Mouse (Mus musculus): ENCODE results near the gene Brk1. TPM values are rescaled to one million over a fixed set of nuclear protein-coding genes. Genes with fewer than 3 reads are reported as not detected.

Brk1 gene
- total and polyA plus RNA-seq, 3 experiments: 147 to 161 TPM; not detected in 1

DNA sequence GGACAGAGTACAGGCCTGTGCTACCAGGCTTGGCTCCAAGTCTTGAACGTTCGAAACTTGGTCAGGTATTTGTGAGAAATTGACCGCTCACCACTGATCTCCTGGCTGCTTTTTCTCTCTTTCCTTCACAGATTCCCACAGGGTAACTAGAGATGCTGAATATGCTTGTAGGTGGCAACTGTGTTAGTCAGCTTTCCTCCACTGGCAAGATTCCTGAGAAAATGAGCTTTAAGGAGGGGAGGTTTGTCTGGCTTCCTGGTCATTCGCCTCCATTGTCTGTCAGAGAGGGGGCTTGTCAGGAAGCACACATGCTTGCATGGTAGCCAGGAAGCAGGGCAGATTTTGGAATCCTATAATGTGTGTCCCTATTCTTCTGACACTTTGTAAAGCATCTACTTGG, 21.5 kb upstream of the Brk1 start:
- Histone ChIP-seq H3K36me3 (ENCODE audit: control insufficient read depth in 1 of 2, insufficient read depth in 2 of 2, low read length in 2 of 2) (peaks cover 0 to 2% of the 10 kb centered on the region in 2 experiments; a peak in 1 of 4 replicates), H3K9ac (ENCODE audit: control insufficient read depth, low read depth, low read length, poor library complexity, severe bottlenecking) (no peak overlapping the region), H3K27me3 (ENCODE audit: control insufficient read depth in 1 of 2, insufficient read depth in 2 of 2, low read length in 2 of 2) (no peaks in the 10 kb centered on the region), H3K4me3 (ENCODE audit: control insufficient read depth in 1 of 2, insufficient read depth in 1 of 2, low read depth in 2 of 2, low read length in 2 of 2) (no peak overlapping the region), H3K27ac (ENCODE audit: control insufficient read depth, low read depth, low read length) (no peak overlapping the region), H3K79me2 (ENCODE audit: control insufficient read depth, insufficient read depth, low read length, poor library complexity) (no peaks in the 10 kb centered on the region), H3K4me1 (ENCODE audit: control insufficient read depth in 1 of 2, insufficient read depth in 2 of 2, low read length in 2 of 2) (no peaks in the 10 kb centered on the region), H3K9me3 (replicated peaks; ENCODE audit: insufficient read depth, low read length) (no peaks in the 10 kb centered on the region)
- TF ChIP-seq RCOR1 (IDR thresholded peaks at IDR 0.05; ENCODE audit: low read depth, low read length) (no peak), POLR2AphosphoS2 (IDR thresholded peaks at IDR 0.05; ENCODE audit: low read length) (no peak), CHD2 (IDR thresholded peaks at IDR 0.05; ENCODE audit: low read length) (no peak), GABPA (IDR thresholded peaks at IDR 0.05; ENCODE audit: low read depth, low read length) (no peak), BHLHE40 (IDR thresholded peaks at IDR 0.05; ENCODE audit: borderline replicate concordance, low read depth, low read length) (no peak), ZMIZ1 (IDR thresholded peaks at IDR 0.05; ENCODE audit: low read depth, low read length) (no peak), MAX (IDR thresholded peaks at IDR 0.05; ENCODE audit: low read length) (no peak), GATA1 (IDR thresholded peaks at IDR 0.05; ENCODE audit: low read depth, low read length) (no peak), MAZ (IDR thresholded peaks at IDR 0.05; ENCODE audit: low read depth, low read length) (no peak), MYC (IDR thresholded peaks at IDR 0.05; ENCODE audit: low read depth, low read length) (no peak), EP300 (IDR thresholded peaks at IDR 0.05; ENCODE audit: low read depth in 1 of 2, low read length in 2 of 2) (no peak), POLR2A (IDR thresholded peaks at IDR 0.05; ENCODE audit: control insufficient read depth in 1 of 2, insufficient read depth in 1 of 2, low read depth in 1 of 2, low read length in 2 of 2, poor library complexity in 1 of 2) (no peak), SMC3 (IDR thresholded peaks at IDR 0.05; ENCODE audit: low read depth, low read length) (no peak), TBP (IDR thresholded peaks at IDR 0.05; ENCODE audit: low read depth, low read length) (no peak)
- DNase-seq (ENCODE audit: low read depth, low spot score): no peak

DNA sequence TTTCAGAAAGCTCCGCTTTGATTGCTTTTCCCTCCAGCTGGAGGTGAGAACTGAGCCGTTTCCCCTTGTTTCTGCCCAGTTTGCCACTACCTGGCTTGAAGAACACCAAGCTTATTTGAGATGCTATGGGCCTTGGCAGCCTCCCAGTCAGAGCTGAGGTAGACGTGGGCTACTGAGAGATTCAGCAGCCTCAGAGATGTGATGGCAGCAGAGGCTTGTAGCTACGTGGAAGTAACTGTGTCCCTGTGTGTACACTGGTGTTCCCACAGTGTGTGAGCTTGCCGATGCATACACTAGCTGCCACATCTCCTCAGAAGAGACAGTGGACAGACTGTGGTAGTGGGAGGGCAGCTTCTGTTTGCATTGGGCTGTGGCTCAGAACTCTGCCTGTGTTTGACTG, 19.5 kb upstream of the Brk1 start:
- H3K4me3 ChIP-seq (ENCODE audit: control insufficient read depth in 1 of 2, insufficient read depth in 1 of 2, low read depth in 2 of 2, low read length in 2 of 2): no peak overlapping the region
- no peaks in the 10 kb centered on the region for H3K79me2 ChIP-seq (ENCODE audit: control insufficient read depth, insufficient read depth, low read length, poor library complexity)
- no peaks in the 10 kb centered on the region for H3K9me3 ChIP-seq (replicated peaks; ENCODE audit: insufficient read depth, low read length)
- no peak overlapping the region for H3K27ac ChIP-seq (ENCODE audit: control insufficient read depth, low read depth, low read length)
- H3K9ac ChIP-seq (ENCODE audit: control insufficient read depth, low read depth, low read length, poor library complexity, severe bottlenecking): no peak overlapping the region
- H3K4me1 ChIP-seq (ENCODE audit: control insufficient read depth in 1 of 2, insufficient read depth in 2 of 2, low read length in 2 of 2): no peaks in the 10 kb centered on the region
- H3K27me3 ChIP-seq (ENCODE audit: control insufficient read depth in 1 of 2, insufficient read depth in 2 of 2, low read length in 2 of 2): no peaks in the 10 kb centered on the region
- no peak for TF ChIP-seq POLR2AphosphoS2 (IDR thresholded peaks at IDR 0.05; ENCODE audit: low read length)
- no peak for TF ChIP-seq HCFC1 (IDR thresholded peaks at IDR 0.05; ENCODE audit: low read depth, low read length)
- no peak for TF ChIP-seq CTCF (IDR thresholded peaks at IDR 0.05 in 2 of 3, conservative IDR thresholded peaks at IDR 0.05 in 1 of 3; ENCODE audit: control insufficient read depth in 1 of 3, insufficient read depth in 1 of 3, low read depth in 2 of 3, low read length in 3 of 3, poor library complexity in 1 of 3, severe bottlenecking in 1 of 3)
- TF ChIP-seq CHD1 (IDR thresholded peaks at IDR 0.05; ENCODE audit: low read depth, low read length): no peak
- TF ChIP-seq ZC3H11A (IDR thresholded peaks at IDR 0.05; ENCODE audit: low read depth, low read length): no peak
- no peak for TF ChIP-seq MEF2A (IDR thresholded peaks at IDR 0.05; ENCODE audit: extremely low read depth, insufficient replicate concordance, low read depth, low read length, poor library complexity, severe bottlenecking)
- no peak for TF ChIP-seq KAT2A (conservative IDR thresholded peaks at IDR 0.05; ENCODE audit: low read depth, low read length)
- TF ChIP-seq MYC (IDR thresholded peaks at IDR 0.05; ENCODE audit: low read depth, low read length): no peak
- no peak for TF ChIP-seq RCOR1 (IDR thresholded peaks at IDR 0.05; ENCODE audit: low read depth, low read length)
- TF ChIP-seq USF2 (IDR thresholded peaks at IDR 0.05; ENCODE audit: borderline replicate concordance in 1 of 2, insufficient read depth in 1 of 2, low read depth in 1 of 2, low read length in 2 of 2): no peak
- no peak for TF ChIP-seq ZKSCAN1 (IDR thresholded peaks at IDR 0.05; ENCODE audit: low read depth, low read length)
- TF ChIP-seq ETS1 (IDR thresholded peaks at IDR 0.05; ENCODE audit: low read depth, low read length): no peak
- no peak for TF ChIP-seq ZMIZ1 (IDR thresholded peaks at IDR 0.05; ENCODE audit: low read depth, low read length)
- no peak for TF ChIP-seq USF1 (IDR thresholded peaks at IDR 0.05; ENCODE audit: low read depth, low read length)
- no peak for TF ChIP-seq NELFE (IDR thresholded peaks at IDR 0.05; ENCODE audit: low read depth, low read length)
- no peak for TF ChIP-seq POLR2A (IDR thresholded peaks at IDR 0.05; ENCODE audit: control insufficient read depth in 1 of 2, insufficient read depth in 1 of 2, low read depth in 1 of 2, low read length in 2 of 2, poor library complexity in 1 of 2)
- TF ChIP-seq CHD2 (IDR thresholded peaks at IDR 0.05; ENCODE audit: low read length): no peak
- TF ChIP-seq GATA1 (IDR thresholded peaks at IDR 0.05; ENCODE audit: low read depth, low read length): no peak
- TF ChIP-seq SMC3 (IDR thresholded peaks at IDR 0.05; ENCODE audit: low read depth, low read length): no peak
- no peak for TF ChIP-seq TBP (IDR thresholded peaks at IDR 0.05; ENCODE audit: low read depth, low read length)
- no peak for DNase-seq (ENCODE audit: low read depth, low spot score)
- peaks cover 0 to 2% of the 10 kb centered on the region in 2 experiments; a peak in 1 of 4 replicates for H3K36me3 ChIP-seq (ENCODE audit: control insufficient read depth in 1 of 2, insufficient read depth in 2 of 2, low read length in 2 of 2)
